Mouse (Mus musculus): Measurements from ENCODE around the gene Nr5a2. TPM values are rescaled to one million over a fixed set of nuclear protein-coding genes. Genes with fewer than 3 reads are reported as not detected.
A peak's percentile ranks its signal among the peaks of the same experiment; 100 is the strongest.

Nr5a2 gene
- polyA plus RNA-seq, 1 experiment from 2014 or later = 0.28 TPM

- H3K4me2 ChIP-seq (ENCODE audit: low read depth, severe bottlenecking) = peak overlapping the region; percentile 91; the same call in 1 of the 2 replicates
- H3K9ac ChIP-seq (ENCODE audit: low read length) = no peak overlapping the region
- no peak overlapping the region for H3K27ac ChIP-seq (replicated peaks; ENCODE audit: low read depth, low read length)
- under 1% methylated on average over 20 of the region's 20 CpGs for WGBS
- H3K4me3 ChIP-seq (ENCODE audit: low read depth, low read length) = no peak overlapping the region
- peak; percentile 63 for DNase-seq (ENCODE audit: low spot score)
- H3K36me3 ChIP-seq (ENCODE audit: control insufficient read depth, insufficient read depth, low read length) = no peaks in the 10 kb centered on the region
- H3K9me3 ChIP-seq (ENCODE audit: control insufficient read depth, low read length) = no peaks in the 10 kb centered on the region
- peaks cover 60% of the 10 kb centered on the region for H3K27me3 ChIP-seq (ENCODE audit: control insufficient read depth, insufficient read depth, low read length)
- H3K4me1 ChIP-seq (ENCODE audit: control insufficient read depth, insufficient read depth, low read length) = peaks cover 15% of the 10 kb centered on the region; the same call in 1 of the 2 replicates
- no peak for ATAC-seq (ENCODE audit: insufficient number of reproducible peaks, low FRiP score, low TSS enrichment, low read depth)
Observed at GRCm38 (mm10) chr1:136947394-136948126, 12.7 kb downstream of the Nr5a2 start.

GRCm38 (mm10) chr1:136946806-136947393 is 13.3 kb downstream of the Nr5a2 start:
- no peak overlapping the region for H3K9ac ChIP-seq (ENCODE audit: low read length)
- peaks cover 15% of the 10 kb centered on the region; the same call in 1 of the 2 replicates for H3K4me1 ChIP-seq (ENCODE audit: control insufficient read depth, insufficient read depth, low read length)
- under 1% methylated on average over 18 of the region's 18 CpGs for WGBS
- no peak overlapping the region for H3K27ac ChIP-seq (replicated peaks; ENCODE audit: low read depth, low read length)
- H3K9me3 ChIP-seq (ENCODE audit: control insufficient read depth, low read length) = no peaks in the 10 kb centered on the region
- peak overlapping the region; percentile 18; the same call in 1 of the 2 replicates for H3K4me2 ChIP-seq (ENCODE audit: low read depth, severe bottlenecking)
- DNase-seq (ENCODE audit: low spot score) = peak; percentile 66
- no peak overlapping the region for H3K4me3 ChIP-seq (ENCODE audit: low read depth, low read length)
- H3K36me3 ChIP-seq (ENCODE audit: control insufficient read depth, insufficient read depth, low read length) = no peaks in the 10 kb centered on the region
- ATAC-seq (ENCODE audit: insufficient number of reproducible peaks, low FRiP score, low TSS enrichment, low read depth) = no peak
- peaks cover 53% of the 10 kb centered on the region for H3K27me3 ChIP-seq (ENCODE audit: control insufficient read depth, insufficient read depth, low read length)

- no peak overlapping the region for H3K4me2 ChIP-seq (ENCODE audit: low read depth, severe bottlenecking)
- no peak overlapping the region for H3K27ac ChIP-seq (replicated peaks; ENCODE audit: low read depth, low read length)
Observed at GRCm38 (mm10) chr1:136946404-136946803, 13.8 kb downstream of the Nr5a2 start.

GRCm38 (mm10) chr1:136945876-136946275 is 14.4 kb downstream of the Nr5a2 start:
- Histone ChIP-seq H3K9ac (ENCODE audit: low read length) (no peak overlapping the region), H3K9me3 (ENCODE audit: control insufficient read depth, low read length) (no peaks in the 10 kb centered on the region), H3K4me1 (ENCODE audit: control insufficient read depth, insufficient read depth, low read length) (peaks cover 15% of the 10 kb centered on the region; the same call in 1 of the 2 replicates), H3K4me2 (ENCODE audit: low read depth, severe bottlenecking) (no peak overlapping the region), H3K36me3 (ENCODE audit: control insufficient read depth, insufficient read depth, low read length) (no peaks in the 10 kb centered on the region), H3K27ac (replicated peaks; ENCODE audit: low read depth, low read length) (no peak overlapping the region), H3K27me3 (ENCODE audit: control insufficient read depth, insufficient read depth, low read length) (peaks cover 44% of the 10 kb centered on the region), H3K4me3 (ENCODE audit: low read depth, low read length) (no peak overlapping the region)
- no peak for ATAC-seq (ENCODE audit: insufficient number of reproducible peaks, low FRiP score, low TSS enrichment, low read depth)
- peak; percentile 62 for DNase-seq (ENCODE audit: low spot score)
- WGBS = under 1% methylated on average over 10 of the region's 10 CpGs

More at GRCm38 (mm10) chr1:136946404-136946803, 13.8 kb downstream of the Nr5a2 start:
- Histone ChIP-seq H3K4me1 (ENCODE audit: control insufficient read depth, insufficient read depth, low read length) (peaks cover 15% of the 10 kb centered on the region; the same call in 1 of the 2 replicates), H3K4me3 (ENCODE audit: low read depth, low read length) (no peak overlapping the region), H3K9ac (ENCODE audit: low read length) (no peak overlapping the region), H3K27me3 (ENCODE audit: control insufficient read depth, insufficient read depth, low read length) (peaks cover 49% of the 10 kb centered on the region), H3K36me3 (ENCODE audit: control insufficient read depth, insufficient read depth, low read length) (no peaks in the 10 kb centered on the region), H3K9me3 (ENCODE audit: control insufficient read depth, low read length) (no peaks in the 10 kb centered on the region)
- 0% methylated on average over 8 of the region's 8 CpGs for WGBS
- no peak for ATAC-seq (ENCODE audit: insufficient number of reproducible peaks, low FRiP score, low TSS enrichment, low read depth)
- DNase-seq (ENCODE audit: low spot score) = peak; percentile 58

- ATAC-seq (ENCODE audit: insufficient number of reproducible peaks, low FRiP score, low TSS enrichment, low read depth) (no peak), DNase-seq (ENCODE audit: low spot score) (peak; percentile 51)
- WGBS = 3% methylated on average over 7 of the region's 7 CpGs
- H3K9me3 ChIP-seq (ENCODE audit: control insufficient read depth, low read length) = no peaks in the 10 kb centered on the region
- no peak overlapping the region for H3K4me2 ChIP-seq (ENCODE audit: low read depth, severe bottlenecking)
- peaks cover 39% of the 10 kb centered on the region for H3K27me3 ChIP-seq (ENCODE audit: control insufficient read depth, insufficient read depth, low read length)
- no peaks in the 10 kb centered on the region for H3K36me3 ChIP-seq (ENCODE audit: control insufficient read depth, insufficient read depth, low read length)
- H3K4me3 ChIP-seq (ENCODE audit: low read depth, low read length) = no peak overlapping the region
- peaks cover 15% of the 10 kb centered on the region; the same call in 1 of the 2 replicates for H3K4me1 ChIP-seq (ENCODE audit: control insufficient read depth, insufficient read depth, low read length)
- H3K9ac ChIP-seq (ENCODE audit: low read length) = no peak overlapping the region
- no peak overlapping the region for H3K27ac ChIP-seq (replicated peaks; ENCODE audit: low read depth, low read length)
Observed at GRCm38 (mm10) chr1:136945426-136945825, 14.8 kb downstream of the Nr5a2 start.

GRCm38 (mm10) chr1:136940603-136941002 is 19.6 kb downstream of the Nr5a2 start:
- Histone ChIP-seq H3K36me3 (ENCODE audit: control insufficient read depth, insufficient read depth, low read length) (no peaks in the 10 kb centered on the region), H3K27me3 (ENCODE audit: control insufficient read depth, insufficient read depth, low read length) (peaks cover 7% of the 10 kb centered on the region), H3K4me2 (ENCODE audit: low read depth, severe bottlenecking) (no peak overlapping the region), H3K9me3 (ENCODE audit: control insufficient read depth, low read length) (no peaks in the 10 kb centered on the region), H3K4me3 (ENCODE audit: low read depth, low read length) (no peak overlapping the region), H3K27ac (replicated peaks; ENCODE audit: low read depth, low read length) (no peak overlapping the region), H3K4me1 (ENCODE audit: control insufficient read depth, insufficient read depth, low read length) (no peaks in the 10 kb centered on the region), H3K9ac (ENCODE audit: low read length) (no peak overlapping the region)
- ATAC-seq (ENCODE audit: insufficient number of reproducible peaks, low FRiP score, low TSS enrichment, low read depth) = no peak
- DNase-seq (ENCODE audit: low spot score) = no peak
- 80% methylated on average over 5 of the region's 5 CpGs for WGBS

- Histone ChIP-seq H3K9ac (ENCODE audit: low read length) (no peak overlapping the region), H3K36me3 (ENCODE audit: control insufficient read depth, insufficient read depth, low read length) (no peaks in the 10 kb centered on the region), H3K9me3 (ENCODE audit: control insufficient read depth, low read length) (no peaks in the 10 kb centered on the region), H3K27me3 (ENCODE audit: control insufficient read depth, insufficient read depth, low read length) (no peaks in the 10 kb centered on the region), H3K4me1 (ENCODE audit: control insufficient read depth, insufficient read depth, low read length) (no peaks in the 10 kb centered on the region), H3K27ac (replicated peaks; ENCODE audit: low read depth, low read length) (no peak overlapping the region), H3K4me3 (ENCODE audit: low read depth, low read length) (no peak overlapping the region), H3K4me2 (ENCODE audit: low read depth, severe bottlenecking) (no peak overlapping the region)
- no peak for ATAC-seq (ENCODE audit: insufficient number of reproducible peaks, low FRiP score, low TSS enrichment, low read depth)
- 80% methylated on average over 1 of the region's 1 CpGs for WGBS
- DNase-seq (ENCODE audit: low spot score) = peak; percentile 12
Observed at GRCm38 (mm10) chr1:136939220-136939619, 21.0 kb downstream of the Nr5a2 start.

- H3K36me3 ChIP-seq (ENCODE audit: control insufficient read depth, insufficient read depth, low read length) = no peaks in the 10 kb centered on the region
- DNase-seq (ENCODE audit: low spot score) = no peak
- H3K4me2 ChIP-seq (ENCODE audit: low read depth, severe bottlenecking) = no peak overlapping the region
- H3K4me1 ChIP-seq (ENCODE audit: control insufficient read depth, insufficient read depth, low read length) = no peaks in the 10 kb centered on the region
- WGBS = 88% methylated on average over 9 of the region's 9 CpGs
- no peak for ATAC-seq (ENCODE audit: insufficient number of reproducible peaks, low FRiP score, low TSS enrichment, low read depth)
- H3K27ac ChIP-seq (replicated peaks; ENCODE audit: low read depth, low read length) = no peak overlapping the region
- no peaks in the 10 kb centered on the region for H3K27me3 ChIP-seq (ENCODE audit: control insufficient read depth, insufficient read depth, low read length)
- H3K9ac ChIP-seq (ENCODE audit: low read length) = no peak overlapping the region
- H3K4me3 ChIP-seq (ENCODE audit: low read depth, low read length) = no peak overlapping the region
- H3K9me3 ChIP-seq (ENCODE audit: control insufficient read depth, low read length) = no peaks in the 10 kb centered on the region
Observed at GRCm38 (mm10) chr1:136935960-136936324, 24.3 kb downstream of the Nr5a2 start.

All from limb, embryonic 11.5 days (tissue).